Mouse (Mus musculus) liver, embryonic 16.5 days (tissue): Measurements from ENCODE around the gene Hacl1. TPM values are rescaled to one million over a fixed set of nuclear protein-coding genes. Genes with fewer than 3 reads are reported as not detected.

Source experiments
- ATAC-seq: fragments of 200-750 bp; cut with Nextera tagmentation; 2 replicates; pipeline ENCODE4 v1.8.0; 2017; ENCODE audit warnings: low read depth, mild to moderate bottlenecking, moderate number of reproducible peaks, moderate library complexity
- H3K27ac ChIP-seq: fragments of 300-500 bp; sonication (generic); 2 replicates; pipeline ENCODE4 v1.5.1; 2014; ENCODE audit warnings: mild to moderate bottlenecking, low read length
- H3K27me3 ChIP-seq: fragments of 300-500 bp; sonication (generic); 2 replicates; pipeline ENCODE4 v1.6.1; 2014; ENCODE audit warnings: low read depth, low read length, mixed read lengths; ENCODE audit not compliant: control insufficient read depth, insufficient read depth
- H3K36me3 ChIP-seq: fragments of 300-500 bp; sonication (generic); 2 replicates; pipeline ENCODE4 v1.6.1; 2014; ENCODE audit warnings: mild to moderate bottlenecking; ENCODE audit not compliant: control insufficient read depth, insufficient read depth
- H3K4me1 ChIP-seq: fragments of 300-500 bp; sonication (generic); 2 replicates; pipeline ENCODE4 v1.6.1; 2014; ENCODE audit warnings: low read depth, low read length, mixed read lengths; ENCODE audit not compliant: control insufficient read depth
- H3K4me2 ChIP-seq: fragments of 300-500 bp; sonication (generic); 2 replicates; pipeline ENCODE4 v1.6.1; 2014; ENCODE audit warnings: low read depth, low read length, mixed read lengths
- H3K4me3 ChIP-seq: fragments of 300-500 bp; sonication (generic); 2 replicates; pipeline ENCODE4 v1.5.1; 2014; ENCODE audit warnings: low read depth, mild to moderate bottlenecking, low read length
- H3K9ac ChIP-seq: fragments of 300-500 bp; sonication (generic); 2 replicates; pipeline ENCODE4 v1.6.1; 2014; ENCODE audit warnings: low read depth, low read length
- H3K9me3 ChIP-seq: fragments of 300-500 bp; sonication (generic); replicated peaks from 2 replicates; pipeline ENCODE4 v1.6.1; 2016; ENCODE audit warnings: low read length; ENCODE audit not compliant: control insufficient read depth
- WGBS: fragments of 180-500 bp; shearing (Covaris S2); extraction: QIAGEN DNeasy Blood & Tissue Kit; methylation state at CpG from one replicate; pipeline ENCODE4 v1.1.7; 2014; ENCODE audit not compliant: insufficient replicate concordance; 5-methylcytosine and 5-hydroxymethylcytosine counted together
- polyA plus RNA-seq: library from polyadenylated mRNA; unstranded; fragments of >200 nt; fragmentation: Nextera tagmentation; extraction: Ambion mirVana; gene quantifications from 2 replicates; pipeline ENCODE4 v1.2.1, GENCODE M21; 2015

The Hacl1 gene
- polyA plus RNA-seq, 1 experiment from 2014 or later = 16.1 TPM

DNA sequence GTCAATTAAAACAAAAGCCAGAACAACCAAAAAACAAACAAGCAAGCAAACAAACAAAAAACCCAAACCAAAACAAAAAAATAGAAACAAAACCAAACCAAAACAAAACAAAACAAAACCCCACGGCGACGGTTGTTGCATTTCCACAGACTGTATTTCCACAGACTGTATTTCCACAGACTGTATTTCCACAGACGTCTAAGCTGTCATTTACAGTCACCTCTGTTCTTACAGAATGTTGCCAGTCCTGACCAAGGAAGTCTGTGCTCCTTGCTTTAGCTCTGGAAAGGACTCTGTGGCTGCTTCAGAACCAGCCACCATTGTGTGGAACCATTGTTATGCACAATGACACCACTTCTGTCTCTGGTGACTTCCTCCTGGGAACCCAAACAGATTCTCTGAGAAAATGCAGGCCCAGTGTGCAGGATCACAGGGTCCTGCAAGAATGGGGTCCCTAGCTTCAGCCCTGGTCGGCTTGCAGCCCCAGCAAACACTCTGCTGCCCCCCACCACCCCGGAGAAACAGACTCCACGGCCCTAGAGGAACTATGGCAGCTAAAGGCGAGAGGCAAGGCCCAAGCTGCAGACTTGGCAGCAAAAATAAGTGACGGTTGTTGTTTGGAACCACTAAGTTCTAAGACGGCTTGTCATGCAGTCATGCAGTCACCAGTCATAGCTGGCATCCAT, 30.7 kb upstream of the Hacl1 start:
- no peaks in the 10 kb centered on the region; the same call in 1 of the 2 replicates for H3K36me3 ChIP-seq
- no peak overlapping the region for H3K4me2 ChIP-seq
- H3K9ac ChIP-seq = no peak overlapping the region
- no peak overlapping the region for H3K4me3 ChIP-seq
- no peak overlapping the region for H3K27ac ChIP-seq
- WGBS = 52% methylated on average over 10 of the region's 10 CpGs
- no peak for ATAC-seq
- H3K4me1 ChIP-seq = peaks cover 6% of the 10 kb centered on the region; the same call in 1 of the 2 replicates
- no peaks in the 10 kb centered on the region for H3K9me3 ChIP-seq
- H3K27me3 ChIP-seq = no peaks in the 10 kb centered on the region

DNA sequence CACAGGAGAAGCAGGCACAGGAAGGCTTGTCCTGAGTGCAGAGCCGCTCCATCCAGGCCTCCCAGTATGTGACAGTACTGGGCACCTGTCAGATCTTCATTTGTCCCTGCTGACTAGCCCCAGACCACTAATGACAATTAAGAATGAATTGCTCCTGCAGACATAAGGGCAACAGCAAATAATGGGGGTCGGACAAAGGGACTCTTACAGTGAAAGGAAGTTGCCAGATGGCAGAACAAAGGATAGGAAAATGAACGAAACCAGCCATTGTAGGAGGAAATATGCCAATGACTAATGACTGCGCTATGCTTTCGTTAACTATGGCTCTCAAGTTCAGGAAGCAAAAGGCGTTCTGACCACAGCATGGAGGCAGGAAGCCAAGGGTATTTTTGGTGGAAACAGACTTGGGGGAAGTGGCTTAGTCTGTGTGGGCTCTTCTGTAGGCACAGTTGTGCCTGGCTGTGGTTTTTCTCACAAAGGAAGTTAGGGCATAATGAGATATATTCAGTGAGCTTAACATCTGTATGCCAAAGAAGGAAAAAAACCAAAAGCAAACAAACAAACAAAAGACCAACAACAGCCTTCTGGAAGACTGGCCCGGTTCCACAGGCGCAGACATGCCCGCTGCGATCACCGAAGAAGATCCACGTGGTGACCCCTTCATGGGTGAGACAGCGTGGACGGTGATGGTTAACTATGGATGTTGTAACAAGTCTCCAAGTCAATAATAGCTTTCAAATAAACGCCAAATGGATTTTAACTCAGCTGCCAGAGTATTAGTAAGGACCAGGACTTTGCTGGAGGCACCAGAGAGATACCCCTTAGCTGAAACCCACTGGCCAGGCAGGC, 28.8 kb upstream of the Hacl1 start:
- Histone ChIP-seq H3K36me3 (no peaks in the 10 kb centered on the region; the same call in 1 of the 2 replicates), H3K27me3 (no peaks in the 10 kb centered on the region), H3K4me2 (no peak overlapping the region), H3K4me1 (peaks cover 9% of the 10 kb centered on the region), H3K4me3 (no peak overlapping the region), H3K27ac (peak overlapping the region; percentile 67), H3K9ac (no peak overlapping the region), H3K9me3 (no peaks in the 10 kb centered on the region)
- ATAC-seq = no peak
- 22% methylated on average over 15 of the region's 15 CpGs for WGBS

DNA sequence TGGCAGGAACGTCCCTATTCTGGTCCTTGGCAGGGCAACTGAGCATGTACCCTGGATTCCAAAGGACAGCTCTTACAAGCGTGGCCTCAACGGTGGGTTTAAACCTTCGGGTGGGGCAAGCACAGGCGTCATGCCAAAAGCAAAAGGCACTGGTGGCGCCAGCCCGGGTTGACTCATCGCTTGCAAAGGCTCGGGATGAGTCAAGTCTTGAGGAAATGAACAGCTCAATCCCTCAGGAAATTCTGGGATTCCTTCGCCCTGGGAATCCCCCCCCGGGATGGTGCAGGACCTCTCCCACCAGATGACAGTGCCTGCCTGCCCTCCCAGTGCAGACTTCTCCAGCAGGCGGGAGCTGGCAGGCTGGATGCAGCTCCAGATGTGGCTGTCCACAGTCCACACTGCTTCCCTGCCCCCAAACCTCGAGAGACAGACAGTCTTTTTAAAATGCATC, 28.1 kb upstream of the Hacl1 start:
- no peaks in the 10 kb centered on the region; the same call in 1 of the 2 replicates for H3K36me3 ChIP-seq
- H3K27ac ChIP-seq = peak overlapping the region; percentile 67
- no peaks in the 10 kb centered on the region for H3K9me3 ChIP-seq
- H3K4me2 ChIP-seq = no peak overlapping the region
- no peak for ATAC-seq
- H3K4me1 ChIP-seq = peaks cover 15% of the 10 kb centered on the region
- 28% methylated on average over 13 of the region's 13 CpGs for WGBS
- no peaks in the 10 kb centered on the region for H3K27me3 ChIP-seq
- no peak overlapping the region for H3K4me3 ChIP-seq
- H3K9ac ChIP-seq = no peak overlapping the region

DNA sequence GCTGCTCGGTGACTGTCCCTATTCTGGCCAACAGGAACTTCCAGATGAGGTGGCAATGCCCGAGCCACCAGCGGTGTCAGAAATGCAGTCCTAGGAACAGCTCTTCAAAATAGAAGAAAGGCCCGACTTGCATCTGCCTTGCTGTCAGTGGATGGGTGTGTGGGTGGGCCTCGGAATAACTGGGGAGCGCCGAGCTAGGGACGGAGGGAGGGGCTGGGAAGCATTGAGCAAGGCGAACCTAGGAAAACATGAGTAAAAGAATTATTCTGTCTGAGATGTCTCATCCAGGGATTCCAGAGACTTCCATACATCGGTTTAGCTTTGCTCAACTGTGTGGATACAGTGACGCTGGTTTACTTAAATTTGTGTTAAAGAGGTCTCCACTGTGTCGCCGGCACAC, 27.2 kb upstream of the Hacl1 start:
- whole genome bisulfite sequencing = 75% methylated on average over 13 of the region's 13 CpGs
- Histone ChIP-seq H3K36me3 (no peaks in the 10 kb centered on the region; the same call in 1 of the 2 replicates), H3K4me2 (no peak overlapping the region), H3K9me3 (no peaks in the 10 kb centered on the region), H3K4me3 (no peak overlapping the region), H3K9ac (no peak overlapping the region), H3K4me1 (peaks cover 20% of the 10 kb centered on the region), H3K27me3 (no peaks in the 10 kb centered on the region), H3K27ac (no peak overlapping the region)
- ATAC-seq = no peak

DNA sequence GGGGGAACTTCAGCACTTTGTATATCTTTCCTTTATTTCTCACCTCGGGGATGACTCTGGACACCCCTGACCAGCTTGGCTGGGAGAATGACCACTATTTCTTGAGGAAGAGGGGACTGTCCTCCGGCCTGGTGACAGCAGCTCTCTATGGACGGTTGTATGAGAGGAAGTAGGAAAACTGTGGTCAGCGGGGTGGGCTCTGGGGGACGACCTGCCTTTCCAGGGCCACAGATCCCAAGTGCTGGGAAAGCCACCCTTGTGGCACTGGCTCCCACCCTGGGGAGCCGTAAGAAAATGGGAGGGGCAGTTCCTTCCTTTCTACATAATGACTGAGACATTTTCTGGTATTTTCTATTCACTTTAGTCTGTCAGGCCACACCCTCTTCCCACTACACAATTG, 26.7 kb upstream of the Hacl1 start:
- no peaks in the 10 kb centered on the region for H3K9me3 ChIP-seq
- WGBS = 49% methylated on average over 6 of the region's 6 CpGs
- ATAC-seq = no peak
- no peaks in the 10 kb centered on the region for H3K27me3 ChIP-seq
- H3K36me3 ChIP-seq = no peaks in the 10 kb centered on the region; the same call in 1 of the 2 replicates
- no peak overlapping the region for H3K9ac ChIP-seq
- H3K4me1 ChIP-seq = peaks cover 20% of the 10 kb centered on the region
- H3K27ac ChIP-seq = no peak overlapping the region
- no peak overlapping the region for H3K4me2 ChIP-seq
- H3K4me3 ChIP-seq = no peak overlapping the region

DNA sequence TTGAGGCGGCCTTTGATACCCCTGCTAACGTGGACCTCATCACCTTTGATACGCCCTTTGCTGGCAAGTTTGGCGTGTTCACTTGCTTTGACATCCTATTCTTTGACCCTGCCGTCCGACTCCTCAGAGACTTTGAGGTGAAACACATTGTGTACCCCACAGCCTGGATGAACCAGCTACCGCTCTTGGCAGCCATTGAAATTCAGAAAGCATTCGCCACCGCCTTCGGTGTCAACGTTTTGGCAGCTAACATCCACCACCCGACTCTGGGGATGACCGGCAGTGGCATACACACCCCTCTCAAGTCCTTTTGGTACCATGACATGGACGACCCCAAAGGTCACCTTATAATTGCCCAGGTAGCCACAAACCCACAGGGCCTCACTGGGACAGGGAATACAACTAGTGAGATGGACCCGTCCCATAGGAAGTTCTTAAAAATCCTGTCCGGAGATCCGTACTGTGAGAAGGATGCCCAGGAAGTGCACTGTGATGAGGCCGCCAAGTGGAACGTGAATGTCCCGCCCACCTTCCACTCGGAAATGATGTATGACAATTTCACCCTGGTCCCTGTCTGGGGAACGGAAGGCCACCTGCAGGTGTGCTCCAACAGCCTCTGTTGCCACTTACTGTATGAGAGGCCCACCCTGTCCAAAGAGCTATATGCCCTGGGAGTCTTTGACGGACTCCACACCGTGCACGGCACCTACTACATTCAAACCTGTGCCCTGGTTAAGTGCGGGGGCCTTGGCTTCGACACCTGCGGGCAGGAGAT, 26.0 kb upstream of the Hacl1 start:
- no peaks in the 10 kb centered on the region for H3K27me3 ChIP-seq
- H3K4me1 ChIP-seq = peaks cover 26% of the 10 kb centered on the region
- H3K27ac ChIP-seq = no peak overlapping the region
- no peak for ATAC-seq
- 87% methylated on average over 28 of the region's 28 CpGs for WGBS
- H3K9ac ChIP-seq = no peak overlapping the region
- H3K9me3 ChIP-seq = no peaks in the 10 kb centered on the region
- no peaks in the 10 kb centered on the region; the same call in 1 of the 2 replicates for H3K36me3 ChIP-seq
- H3K4me3 ChIP-seq = no peak overlapping the region
- H3K4me2 ChIP-seq = no peak overlapping the region

DNA sequence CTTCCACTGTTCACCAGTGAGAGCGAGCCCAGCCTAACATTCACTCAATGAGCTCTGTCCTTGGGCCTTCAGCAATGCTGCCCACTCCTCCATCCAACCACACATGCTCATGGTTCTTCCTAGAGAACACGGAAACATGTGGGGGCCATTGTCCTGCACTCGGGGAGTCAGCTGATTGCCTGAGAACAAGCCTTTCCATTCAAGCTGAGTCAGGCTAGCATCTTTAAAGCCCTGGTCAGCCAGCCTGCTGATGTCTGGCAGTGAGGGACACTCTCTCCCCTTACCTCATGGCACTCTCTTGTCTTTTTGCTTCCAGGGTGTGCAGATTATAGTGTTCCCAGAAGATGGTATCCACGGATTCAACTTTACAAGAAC, 24.5 kb upstream of the Hacl1 start:
- H3K9ac ChIP-seq = no peak overlapping the region
- peaks cover 32% of the 10 kb centered on the region for H3K4me1 ChIP-seq
- H3K4me2 ChIP-seq = no peak overlapping the region
- no peak for ATAC-seq
- 73% methylated on average over 4 of the region's 4 CpGs for WGBS
- no peak overlapping the region for H3K27ac ChIP-seq
- H3K4me3 ChIP-seq = no peak overlapping the region
- no peaks in the 10 kb centered on the region for H3K27me3 ChIP-seq
- H3K9me3 ChIP-seq = no peaks in the 10 kb centered on the region
- H3K36me3 ChIP-seq = no peaks in the 10 kb centered on the region; the same call in 1 of the 2 replicates

DNA sequence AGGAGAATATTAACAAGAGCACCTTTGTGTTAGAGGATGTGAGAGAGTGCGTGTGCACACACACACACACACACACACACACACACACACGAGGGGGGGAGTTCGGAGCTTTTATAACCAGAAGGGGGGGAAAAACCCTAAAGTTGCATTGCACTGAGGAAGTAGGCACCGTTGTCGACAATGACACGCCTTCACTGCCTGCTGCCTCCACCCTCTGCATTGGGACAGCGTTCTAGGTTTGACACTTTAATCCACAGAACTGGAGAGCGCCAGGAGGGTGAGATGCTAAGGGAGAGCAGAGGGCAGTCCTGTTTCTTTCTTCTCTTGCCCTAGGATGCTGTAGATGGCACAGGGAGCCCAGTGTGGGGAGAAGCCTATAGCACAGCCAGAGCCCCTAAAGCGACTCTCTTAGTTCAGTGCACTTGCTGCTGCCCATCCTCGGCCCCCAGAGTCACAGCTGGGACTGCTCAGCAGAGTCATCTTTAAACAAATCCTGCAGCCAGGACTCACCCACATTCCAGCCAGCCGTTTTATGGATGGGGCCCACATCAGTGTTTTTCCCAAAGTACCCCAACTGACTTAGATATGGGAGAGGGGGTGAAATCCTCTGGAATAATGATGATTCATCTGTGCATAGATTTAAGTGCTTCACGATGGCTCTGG, 23.9 kb upstream of the Hacl1 start:
- Histone ChIP-seq H3K9ac (no peak overlapping the region), H3K27ac (no peak overlapping the region), H3K4me2 (no peak overlapping the region), H3K27me3 (no peaks in the 10 kb centered on the region), H3K36me3 (no peaks in the 10 kb centered on the region; the same call in 1 of the 2 replicates), H3K4me3 (no peak overlapping the region), H3K4me1 (peaks cover 32% of the 10 kb centered on the region), H3K9me3 (no peaks in the 10 kb centered on the region)
- WGBS = 39% methylated on average over 12 of the region's 12 CpGs
- no peak for ATAC-seq
